Mouse (Mus musculus) kidney, adult 2 months (tissue): ENCODE measurements around the gene Igdcc4.

Experiments
- CTCF ChIP-seq: fragments of 200-500 bp; conservative IDR thresholded peaks from 2 replicates; pipeline ENCODE4 v1.5.1; 2011; ENCODE audit warnings: low read depth, mild to moderate bottlenecking, control low read depth, low read length, moderate library complexity, mixed read lengths; ENCODE audit not compliant: insufficient read depth, insufficient read length
- POLR2A ChIP-seq: fragments of 200-500 bp; IDR thresholded peaks from one replicate; pipeline ENCODE4 v1.6.1; 2011; ENCODE audit warnings: low read depth, low read length, control low read depth

DNA sequence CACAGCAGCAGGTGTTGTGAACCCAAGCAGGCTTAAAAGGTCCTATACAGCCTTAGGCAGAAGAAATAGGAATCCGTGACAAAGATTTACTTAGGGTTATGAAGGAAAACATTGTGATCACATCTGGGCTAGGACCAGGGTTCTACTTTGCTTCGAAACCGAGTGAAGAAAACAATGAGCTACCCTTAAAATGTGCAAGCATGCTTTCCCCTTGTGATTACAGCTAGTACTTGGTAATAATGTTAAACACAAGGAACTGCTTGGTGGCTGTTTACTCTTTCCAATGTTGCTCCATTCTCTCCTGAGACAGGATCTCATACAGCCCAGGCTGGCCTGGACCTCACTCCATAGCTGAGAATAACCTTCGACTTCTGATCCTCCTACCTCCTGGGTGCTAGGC is 59.9 kb downstream of the Igdcc4 start:
- TF ChIP-seq CTCF (no peak), POLR2A (no peak)
